Mouse (Mus musculus) megakaryocyte, embryonic 14.5 days (primary cell): ENCODE results near the gene Ncr1. TPM values are rescaled to one million over a fixed set of nuclear protein-coding genes. Genes with fewer than 3 reads are reported as not detected.
"Not testable (repeated sequence)": the region's sequence is repeated elsewhere in the genome, so short reads cannot be mapped to it uniquely, and the experiment has no call there.

Experiments
- H3K27me3 ChIP-seq: replicated peaks from 2 replicates; pipeline ENCODE3; 2012; ENCODE audit warnings: inconsistent platforms
- H3K36me3 ChIP-seq: replicated peaks from 2 replicates; pipeline ENCODE3; 2012; ENCODE audit warnings: low read length, inconsistent platforms, mixed read lengths
- H3K4me1 ChIP-seq: 2 replicates; pipeline ENCODE4 v1.6.1; 2012; ENCODE audit warnings: inconsistent platforms
- H3K4me3 ChIP-seq: replicated peaks from 2 replicates; pipeline ENCODE3; 2012; ENCODE audit warnings: moderate library complexity, mild to moderate bottlenecking, inconsistent platforms
- H3K9me3 ChIP-seq: 2 replicates; pipeline ENCODE4 v1.6.1; 2012; ENCODE audit warnings: inconsistent platforms
- FLI1 ChIP-seq: IDR thresholded peaks from 2 replicates; pipeline ENCODE4 v1.6.1; 2012; ENCODE audit warnings: low read length, inconsistent platforms, mixed read lengths
- GATA1 ChIP-seq: IDR thresholded peaks from 3 replicates; pipeline ENCODE4 v1.6.1; 2012; ENCODE audit warnings: mixed read lengths, low read length, inconsistent platforms, borderline replicate concordance
- polyA plus RNA-seq: library from polyadenylated mRNA; stranded (reverse); fragments of >175 nt; gene quantifications from 2 replicates; pipeline ENCODE4 v1.2.3, GENCODE M21; 2012; ENCODE audit warnings: low replicate concordance; ENCODE audit not compliant: insufficient read depth

Gene Ncr1
- not detected in 2 replicates for polyA plus RNA-seq

DNA sequence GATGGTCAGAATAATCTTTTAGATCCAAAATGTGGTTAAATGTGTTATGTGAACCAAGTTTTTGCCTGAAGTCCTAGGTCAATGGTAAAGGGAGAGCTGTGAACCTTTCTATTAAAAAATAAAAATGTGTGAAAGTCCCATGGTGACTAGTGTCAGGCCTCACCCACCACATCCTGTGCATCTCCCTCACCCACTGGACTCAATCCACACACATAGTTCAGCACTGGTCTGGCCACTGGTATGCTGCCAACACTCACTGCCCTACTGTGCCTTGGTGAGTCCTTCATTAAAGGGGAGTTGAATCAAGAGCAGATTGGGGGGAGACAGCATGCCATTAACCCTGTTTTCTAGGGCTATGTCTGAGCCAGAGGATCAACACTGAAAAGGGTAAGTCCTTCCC, at the start of gene Ncr1:
Ncr1 (plus strand) TSS at position 216 of the 400 bp plus-strand sequence.
- TF ChIP-seq FLI1, result no peak
- Histone ChIP-seq H3K4me3 (no peak within 1 kb of the TSS), H3K36me3 (peaks cover 9% of the 10 kb centered on the region), H3K27me3 (no peaks in the 10 kb centered on the region), H3K4me1 (peaks cover 9% of the 10 kb centered on the region), H3K9me3 (no peaks in the 10 kb centered on the region)

DNA sequence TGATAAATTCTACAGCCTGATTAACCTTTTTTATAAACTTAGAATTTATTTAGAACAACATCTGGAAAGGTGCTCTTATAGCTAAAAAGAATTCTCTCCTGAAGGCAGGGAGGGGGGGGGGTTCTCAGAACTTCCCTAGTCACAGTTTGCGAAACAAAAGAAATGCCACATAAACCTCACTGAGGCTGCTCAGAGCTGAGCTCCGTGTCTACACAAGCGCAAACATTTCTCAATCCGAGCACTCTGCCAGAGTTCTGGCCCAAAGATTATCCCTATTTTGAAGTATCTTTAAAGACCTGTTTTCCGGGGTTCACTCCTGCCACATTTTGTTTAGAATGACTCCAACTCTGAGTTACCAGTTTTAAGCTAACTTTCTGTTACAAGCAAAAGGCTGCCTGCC, 44.9 kb upstream of the Ncr1 start:
- Histone ChIP-seq H3K36me3 (no peaks in the 10 kb centered on the region), H3K9me3 (no peaks in the 10 kb centered on the region), H3K4me3 (no peak overlapping the region), H3K4me1 (peaks cover 7% of the 10 kb centered on the region), H3K27me3 (no peaks in the 10 kb centered on the region)
- TF ChIP-seq GATA1, result no peak
- TF ChIP-seq FLI1, result no peak

DNA sequence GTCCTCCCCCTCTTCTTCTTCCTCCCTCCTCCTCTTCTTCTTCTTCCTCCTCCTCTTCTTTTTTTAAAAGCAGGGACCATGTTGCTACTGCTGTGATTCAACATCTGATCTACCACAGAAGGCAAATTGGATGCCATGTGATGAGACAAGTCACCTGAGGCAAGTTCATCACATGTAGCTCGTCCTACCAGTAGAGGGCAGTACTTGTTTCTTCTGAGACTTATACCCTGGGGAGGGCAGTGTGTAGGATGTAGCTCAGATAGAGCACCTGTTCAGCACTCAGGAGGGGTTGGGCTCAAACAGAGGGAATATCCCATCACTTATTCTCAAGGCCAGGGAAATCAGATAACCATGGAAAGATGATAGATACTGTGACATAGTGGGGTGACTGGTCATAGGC, 40.3 kb upstream of the Ncr1 start:
- Histone ChIP-seq H3K4me1 (peaks cover 45% of the 10 kb centered on the region), H3K36me3 (peaks cover 13% of the 10 kb centered on the region)

DNA sequence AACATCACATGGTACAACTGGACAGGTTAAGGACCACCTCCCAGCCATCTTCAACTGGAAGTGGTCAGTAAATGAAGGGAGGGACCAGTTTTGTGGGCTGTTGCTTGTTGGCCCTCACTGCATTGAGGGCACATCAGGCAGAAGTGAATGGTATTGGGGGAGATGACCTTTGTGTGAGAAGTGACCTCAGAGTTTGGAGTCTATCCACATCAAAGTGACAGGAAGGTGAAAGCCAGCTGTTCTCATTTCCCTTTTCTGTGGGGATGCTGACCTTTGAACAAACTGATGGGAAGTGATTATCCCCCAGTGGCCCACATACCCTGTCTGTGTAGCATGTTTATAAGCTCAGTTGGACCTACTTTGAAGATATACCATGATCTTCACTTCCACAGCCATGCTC, 37.4 kb upstream of the Ncr1 start:
- Histone ChIP-seq H3K4me3 (no peak overlapping the region), H3K4me1 (peaks cover 45% of the 10 kb centered on the region), H3K36me3 (peaks cover 13% of the 10 kb centered on the region), H3K9me3 (no peaks in the 10 kb centered on the region), H3K27me3 (no peaks in the 10 kb centered on the region)
- TF ChIP-seq GATA1 (no peak), FLI1 (no peak)

More for the DNA sequence above, 40.3 kb upstream of the Ncr1 start:
- H3K27me3 ChIP-seq, result no peaks in the 10 kb centered on the region
- H3K9me3 ChIP-seq, result no peaks in the 10 kb centered on the region
- H3K4me3 ChIP-seq, result no peak overlapping the region
- TF ChIP-seq GATA1 (no peak), FLI1 (no peak)

DNA sequence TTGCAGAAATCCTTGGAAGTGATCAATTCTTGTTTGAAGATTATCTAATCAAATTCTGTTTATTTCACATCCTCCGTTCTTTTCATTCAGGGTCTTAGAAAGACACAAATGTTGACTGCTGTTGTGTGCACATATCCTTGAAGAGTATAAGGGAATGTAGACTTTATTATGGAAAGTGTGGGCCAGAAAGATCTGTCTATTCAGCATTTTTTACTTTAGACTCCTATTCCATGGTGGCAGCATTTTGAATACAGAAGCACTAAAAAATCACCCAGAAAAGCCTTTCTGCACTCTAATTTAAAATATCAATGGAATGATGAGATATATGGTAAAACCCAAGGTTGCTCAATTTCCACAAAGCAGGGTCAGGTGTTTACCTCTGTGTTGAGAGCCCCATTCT, 34.1 kb upstream of the Ncr1 start:
- H3K27me3 ChIP-seq, result no peaks in the 10 kb centered on the region
- H3K9me3 ChIP-seq, result no peaks in the 10 kb centered on the region
- TF ChIP-seq GATA1 (no peak), FLI1 (no peak)

DNA sequence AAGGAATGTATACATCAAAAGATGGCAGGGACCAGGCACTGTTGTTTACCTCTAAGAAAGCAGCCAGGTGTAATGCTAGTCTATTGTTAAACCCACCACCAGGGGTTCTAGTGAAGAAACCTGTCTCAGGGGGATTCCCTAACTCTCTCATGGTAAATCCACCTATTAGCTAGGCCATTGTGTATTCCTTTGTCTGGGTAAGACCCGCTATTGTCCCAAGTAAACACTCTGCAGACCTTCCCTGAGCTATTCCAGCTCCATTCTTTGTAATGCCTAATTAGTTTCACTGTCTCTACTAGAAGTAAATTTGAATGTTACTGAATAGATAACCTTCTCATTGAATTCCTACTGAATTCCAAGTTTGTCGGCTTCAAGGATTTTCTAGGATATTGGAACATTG, 24.4 kb upstream of the Ncr1 start:
- not testable (repeated sequence) for H3K4me3 ChIP-seq, H3K27me3 ChIP-seq, H3K9me3 ChIP-seq, H3K36me3 ChIP-seq
- peaks cover 10% of the 10 kb centered on the region; the same call in 1 of the 2 replicates for H3K4me1 ChIP-seq

More for the DNA sequence above, 34.1 kb upstream of the Ncr1 start:
- Histone ChIP-seq H3K4me3 (no peak overlapping the region), H3K36me3 (peaks cover 13% of the 10 kb centered on the region), H3K4me1 (peaks cover 32% of the 10 kb centered on the region)

DNA sequence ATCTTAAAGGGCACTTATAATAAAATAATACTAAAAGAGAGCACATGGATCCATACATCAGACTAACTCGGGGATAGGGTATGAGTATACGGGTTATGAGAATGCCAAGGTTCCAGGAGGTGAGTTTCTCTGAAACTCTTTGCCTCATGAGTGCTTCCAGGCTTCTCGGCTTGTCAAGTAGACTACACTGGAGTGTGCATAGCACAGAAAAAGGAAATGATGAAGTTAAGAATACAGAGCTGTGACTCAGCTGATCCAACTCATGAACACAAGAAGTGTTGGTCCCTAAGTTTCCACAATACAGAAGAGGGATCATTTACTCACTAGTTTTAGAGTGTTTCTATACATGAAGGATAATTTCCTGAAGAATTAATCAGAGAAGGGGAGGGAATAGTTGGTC, 24.0 kb upstream of the Ncr1 start:
- H3K9me3 ChIP-seq, H3K4me3 ChIP-seq, H3K36me3 ChIP-seq, H3K27me3 ChIP-seq: not testable (repeated sequence)
- peaks cover 10% of the 10 kb centered on the region; the same call in 1 of the 2 replicates for H3K4me1 ChIP-seq

DNA sequence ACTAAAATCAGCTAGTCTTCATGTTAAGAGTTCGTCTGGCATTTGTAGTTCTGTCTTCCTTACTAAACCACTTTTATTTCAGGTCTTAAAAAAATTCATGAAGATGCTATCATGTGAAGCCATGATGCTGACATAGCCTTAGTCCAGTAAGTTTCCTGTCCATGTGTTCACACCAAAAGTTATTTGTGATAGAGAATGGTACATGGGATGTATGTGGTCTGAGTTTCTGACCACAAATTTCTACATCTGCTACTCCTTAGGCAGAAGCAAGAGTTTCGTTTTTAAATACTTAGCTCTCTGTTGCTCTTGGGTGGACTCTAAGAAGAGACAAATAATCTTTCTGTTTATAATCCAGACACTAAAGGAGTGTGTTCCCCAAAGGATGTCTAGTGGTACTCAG, 14.2 kb upstream of the Ncr1 start:
- Histone ChIP-seq H3K36me3 (peaks cover 11% of the 10 kb centered on the region), H3K4me1 (peaks cover 17% of the 10 kb centered on the region; the same call in 1 of the 2 replicates), H3K4me3 (no peak overlapping the region), H3K9me3 (peaks cover 5% of the 10 kb centered on the region; the same call in 1 of the 2 replicates), H3K27me3 (no peaks in the 10 kb centered on the region)
- no peak for TF ChIP-seq GATA1
- TF ChIP-seq FLI1, result no peak

DNA sequence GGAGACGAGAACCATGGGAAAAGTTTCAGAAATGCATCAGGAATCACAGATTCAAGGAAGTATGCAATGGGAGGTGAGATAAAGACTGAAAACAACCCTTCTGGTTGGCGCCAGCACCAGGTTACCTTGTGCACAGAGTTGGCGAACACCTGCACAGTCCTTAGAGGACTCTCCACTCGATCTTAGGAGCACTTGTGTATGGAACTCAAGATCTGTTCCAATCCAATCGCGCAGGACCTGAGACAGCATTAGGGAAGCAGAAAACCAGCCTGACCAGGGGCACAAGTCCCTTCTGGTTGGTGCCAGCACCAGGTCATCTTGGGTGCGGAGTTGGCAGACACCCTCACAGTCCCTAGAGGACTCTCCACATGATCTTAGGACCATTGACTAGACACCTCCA, 36.0 kb downstream of the Ncr1 start:
- TF ChIP-seq FLI1 (no peak), GATA1 (no peak)
- Histone ChIP-seq H3K9me3 (peaks cover 16% of the 10 kb centered on the region; the same call in 1 of the 2 replicates), H3K4me1 (peaks cover 29% of the 10 kb centered on the region), H3K4me3 (no peak overlapping the region), H3K27me3 (no peaks in the 10 kb centered on the region), H3K36me3 (peaks cover 53% of the 10 kb centered on the region)

Other genes starting within 250 kb of the Ncr1 start
- not detected in 2 replicates for gene Ttyh1, start 218.3 kb upstream of the Ncr1 start, polyA plus RNA-seq
- 56.6 and 193 TPM in 2 replicates for gene Leng8, start 200.7 kb upstream of the Ncr1 start, polyA plus RNA-seq
- gene Leng9, start 187.3 kb upstream of the Ncr1 start, polyA plus RNA-seq, result 1.6 and 5.1 TPM in 2 replicates
- 634 and 2,176 TPM in 2 replicates for gene Cdc42ep5, start 172.9 kb upstream of the Ncr1 start, polyA plus RNA-seq
- gene Lilra5, start 100.0 kb upstream of the Ncr1 start, polyA plus RNA-seq, result not detected in 2 replicates
- gene Gp6, start 60.0 kb downstream of the Ncr1 start, polyA plus RNA-seq, result 6.8 and 11.2 TPM in 2 replicates
- gene Rdh13, start 107.9 kb downstream of the Ncr1 start, polyA plus RNA-seq, result 0.54 and 1.6 TPM in 2 replicates
- not detected in 2 replicates for gene Eps8l1, start 123.0 kb downstream of the Ncr1 start, polyA plus RNA-seq
- 267 and 1,249 TPM in 2 replicates for gene Ppp1r12c, start 164.0 kb downstream of the Ncr1 start, polyA plus RNA-seq
- gene Tnnt1, start 178.7 kb downstream of the Ncr1 start, polyA plus RNA-seq, result 38.2 TPM in 1 of 2 replicates, not detected in the other
- gene Tnni3, start 186.5 kb downstream of the Ncr1 start, polyA plus RNA-seq, result 3.9 TPM in 1 of 2 replicates, not detected in the other
- 1.3 and 5.0 TPM in 2 replicates for gene Dnaaf3, start 194.7 kb downstream of the Ncr1 start, polyA plus RNA-seq
- 2.6 TPM in 1 of 2 replicates, not detected in the other for gene Syt5, start 209.8 kb downstream of the Ncr1 start, polyA plus RNA-seq